8 mouse cellular contexts compared by ENCODE assay signal in the genomic region with DNA sequence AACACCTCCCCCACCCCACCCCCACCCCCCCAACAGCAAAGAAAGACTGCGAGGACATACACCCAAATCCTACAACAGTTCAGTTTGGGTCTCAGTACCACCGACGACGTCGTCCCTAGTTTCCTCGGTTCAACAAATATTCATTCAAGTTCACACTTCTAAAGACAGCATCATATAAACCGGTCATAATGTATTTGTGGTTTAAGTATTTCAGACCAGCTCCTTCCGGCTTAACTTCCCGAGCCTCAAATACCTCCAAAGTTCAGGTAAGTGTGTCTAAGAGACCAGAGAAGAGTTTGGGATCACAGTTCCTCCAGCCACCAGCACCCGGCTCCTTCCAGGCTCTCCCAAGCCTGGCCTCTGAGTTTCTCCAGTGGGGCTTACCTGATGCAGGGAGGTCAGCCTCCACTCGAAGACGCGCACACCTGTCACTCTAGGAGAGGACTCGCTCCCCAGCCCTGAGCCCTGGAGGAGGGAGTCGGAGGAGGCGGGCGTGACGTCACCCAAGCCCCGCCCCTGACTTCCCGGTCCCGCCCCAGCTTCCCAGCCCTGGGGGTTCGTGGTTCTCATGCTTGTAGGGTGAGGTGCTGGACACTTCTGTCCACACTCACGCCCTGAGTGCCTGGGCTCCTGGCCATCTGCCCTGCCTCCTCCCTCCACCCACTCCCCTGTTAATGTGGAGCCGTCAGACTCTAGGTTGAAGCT. TPM values are rescaled to one million over a fixed set of nuclear protein-coding genes. Genes with fewer than 3 reads are reported as not detected.
DNase-seq lines count a peak whose midpoint lies in the region; ATAC-seq lines count a peak whose summit lies in the region.

A gene (minus strand): TSS at position 461 of the 705 bp plus-strand sequence.

- DNase-seq in ovary, postnatal 14 days (ENCODE audit: low spot score), result peak; percentile 52
- no peak for DNase-seq in ovary, adult 18-20 months (ENCODE audit: low spot score)
- peak; percentile 56 to 74 for DNase-seq in cerebellum, postnatal 25 days
- DNase-seq in gastrocnemius, postnatal 25 days, result peak; percentile 72
- DNase-seq in induced T-regulatory cell, adult 2 months (ENCODE audit: low read depth), result peak; percentile 70
- DNase-seq in left cerebral cortex, postnatal 36 days (ENCODE audit: low spot score in 2 of 2), result no peak
- DNase-seq in testis, postnatal 10 days (ENCODE audit: low spot score), result peak; percentile 78

- peak; percentile 68 for ATAC-seq in megakaryocyte-erythroid progenitor cell, adult 5-6 weeks (replicated peaks; ENCODE audit: low FRiP score, low TSS enrichment, poor library complexity, severe bottlenecking)

- intact Hi-C loops in left cerebral cortex, postnatal 36 days (cut with DNase I), result no loop called here

RNA-seq across cellular contexts. Expression of the gene that starts here (rescaled TPM):
- 10 to 100 TPM; 43.1 to 43.9 TPM for total RNA-seq in gastrocnemius, postnatal 25 days (2021)
- total RNA-seq in left cerebral cortex, postnatal 36 days (2021), result 100 to 1,000 TPM; 135 to 154 TPM
- total RNA-seq in megakaryocyte-erythroid progenitor cell, adult 5-6 weeks (2014; fragmentation: Nextera tagmentation), result 48.5 and 52.0 TPM in 2 replicates
- total RNA-seq in megakaryocyte-erythroid progenitor cell, adult 5-6 weeks (2017), result 30.5 and 40.8 TPM in 2 replicates

Comparison
In these comparisons a context has a peak if more than half of its experiments do, and no peak if none do; other contexts are left out.
1. DNase-seq: peak in ovary, postnatal 14 days (single experiment), cerebellum, postnatal 25 days (2 of 2), gastrocnemius, postnatal 25 days (single experiment), induced T-regulatory cell, adult 2 months (single experiment) and testis, postnatal 10 days (single experiment); none in ovary, adult 18-20 months (single experiment) and left cerebral cortex, postnatal 36 days (0 of 2).